Mouse (Mus musculus) kidney, adult 8-10 months (tissue): Measurements from ENCODE around the gene Rassf8.

Experiments used
- DNase-seq, 2 experiments: peaks; one replicate each; pipeline ENCODE4 v3.0.0; 2022

Gene Rassf8

DNA sequence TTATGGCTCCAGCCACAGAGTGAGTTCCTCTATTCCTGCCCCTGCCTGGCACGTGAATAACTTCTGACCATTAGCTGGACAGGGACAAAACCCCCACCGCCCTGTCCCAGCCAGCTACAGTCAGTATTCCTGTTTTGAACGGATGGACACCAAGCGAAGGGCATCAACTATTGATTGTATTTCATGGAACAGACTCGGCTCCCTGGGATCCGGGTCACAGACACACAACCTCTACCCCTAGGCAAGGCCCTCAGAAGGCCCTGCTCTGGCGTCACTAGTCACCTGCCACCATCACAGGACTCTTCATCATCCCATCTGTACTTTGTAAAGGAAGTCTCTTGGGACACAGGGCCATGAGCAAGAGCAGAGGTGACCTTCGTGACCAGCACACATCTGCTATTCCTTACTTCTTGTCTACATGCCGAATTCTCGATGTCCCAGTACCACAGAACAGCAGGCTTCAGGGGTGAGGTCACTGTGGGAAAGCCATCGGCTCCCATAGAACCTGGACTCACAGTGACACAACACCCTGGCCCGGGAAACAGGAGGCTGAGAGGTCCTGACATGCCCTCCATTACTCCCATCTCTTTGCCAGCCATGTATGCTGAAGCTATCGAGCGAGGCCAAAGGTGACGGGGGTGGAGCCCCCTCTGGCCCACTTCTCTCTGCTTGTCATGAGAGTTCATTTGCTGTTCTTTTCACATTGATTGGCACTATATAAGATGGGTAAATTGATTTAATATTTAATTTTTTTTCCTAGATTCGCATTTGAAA lies 82.7 kb downstream of the Rassf8 start:
- no peak for DNase-seq

GRCm38 (mm10) chr6:145830117-145830516 lies 83.6 kb downstream of the Rassf8 start:
- peak; percentile 59 for DNase-seq

GRCm38 (mm10) chr6:145830617-145831016 lies 84.1 kb downstream of the Rassf8 start:
- no peak for DNase-seq

DNA sequence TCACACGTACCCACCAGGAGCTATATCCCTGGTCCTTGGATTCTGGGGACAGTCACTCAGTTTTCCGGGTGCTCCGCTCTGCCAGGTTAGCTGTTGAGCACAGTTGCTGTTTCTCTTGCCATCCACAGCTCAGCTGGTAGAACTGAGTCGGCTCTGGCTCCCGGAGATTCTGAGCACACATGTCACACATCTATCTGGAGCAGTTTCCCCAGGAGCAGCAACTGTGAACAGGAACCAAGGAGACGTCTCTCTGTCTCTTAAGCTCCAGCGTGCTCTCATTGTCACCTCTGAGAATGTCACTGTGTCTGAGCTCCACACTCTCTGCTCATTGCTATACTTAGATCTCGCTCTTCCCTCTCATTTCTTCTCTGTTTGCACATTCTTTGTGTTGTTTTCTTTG lies 86.4 kb downstream of the Rassf8 start:
- DNase-seq = no peak

- DNase-seq = no peak
Observed at GRCm38 (mm10) chr6:145835359-145835758, 88.8 kb downstream of the Rassf8 start.

DNA sequence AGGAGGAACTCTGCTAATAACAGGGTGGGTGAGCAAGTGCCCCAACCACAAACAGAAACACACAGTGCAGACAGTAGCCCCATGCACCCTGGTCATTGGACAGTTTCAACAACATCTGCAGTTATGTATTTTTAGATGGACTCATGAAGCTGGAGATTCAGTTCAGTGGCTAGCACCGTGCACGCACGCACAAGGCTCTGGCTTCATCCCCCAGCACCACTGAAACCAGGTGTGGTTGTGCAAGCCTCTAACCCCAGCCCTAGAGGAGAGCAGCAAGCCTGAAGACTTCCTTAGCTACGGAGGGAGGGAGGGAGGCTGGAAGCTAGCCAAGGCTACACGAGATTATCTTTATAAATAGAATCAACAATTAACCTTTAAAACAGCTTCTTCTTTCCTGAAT lies 99.1 kb downstream of the Rassf8 start:
- DNase-seq = no peak

DNA sequence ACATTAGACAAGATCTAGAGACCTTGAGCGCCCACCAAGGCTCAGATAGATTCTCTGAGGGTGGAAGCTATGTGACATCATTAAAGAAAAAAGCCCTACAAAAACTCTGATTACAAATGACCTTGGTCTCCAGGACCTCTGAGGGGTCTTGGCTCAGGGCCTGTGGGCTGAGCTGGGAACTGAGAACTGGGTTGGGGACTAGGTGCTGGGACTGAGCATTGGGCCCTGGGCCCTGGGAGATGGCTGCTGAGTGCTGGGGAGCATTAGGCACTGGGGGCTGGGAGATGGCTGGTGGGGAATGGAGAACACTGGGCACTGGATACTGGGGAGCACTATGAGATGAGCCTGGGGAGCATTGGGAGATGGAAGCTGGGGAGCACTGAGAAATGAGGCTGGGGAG lies 99.5 kb downstream of the Rassf8 start:
- DNase-seq = no peak

GRCm38 (mm10) chr6:145846948-145847347 lies 100.4 kb downstream of the Rassf8 start:
- no peak for DNase-seq

GRCm38 (mm10) chr6:145847661-145848060 lies 101.1 kb downstream of the Rassf8 start:
- DNase-seq = no peak

DNA sequence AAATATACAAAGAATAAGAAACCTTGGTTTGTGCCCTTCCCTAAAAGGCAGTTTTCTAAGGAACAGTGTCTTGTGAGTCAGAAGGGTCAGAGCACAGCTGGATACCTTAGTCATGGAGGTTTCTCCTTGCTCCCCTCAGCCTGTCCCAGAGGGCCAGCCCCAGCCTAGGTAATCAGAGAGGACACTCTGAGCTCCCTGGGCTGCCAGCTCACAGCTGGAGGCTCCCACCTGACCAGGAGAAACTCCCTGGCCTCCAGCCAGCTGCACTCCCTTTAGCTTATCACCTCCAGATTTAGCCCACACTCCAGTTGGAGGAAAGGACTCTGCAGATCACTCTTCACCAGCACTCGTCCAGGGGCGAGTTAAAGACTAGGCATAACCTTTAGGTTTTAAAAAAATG lies 104.2 kb downstream of the Rassf8 start:
- DNase-seq = no peak

- no peak for DNase-seq
Observed at GRCm38 (mm10) chr6:145851956-145852355, 105.4 kb downstream of the Rassf8 start.

- no peak for DNase-seq
Observed at GRCm38 (mm10) chr6:145852708-145853107, 106.2 kb downstream of the Rassf8 start.

DNA sequence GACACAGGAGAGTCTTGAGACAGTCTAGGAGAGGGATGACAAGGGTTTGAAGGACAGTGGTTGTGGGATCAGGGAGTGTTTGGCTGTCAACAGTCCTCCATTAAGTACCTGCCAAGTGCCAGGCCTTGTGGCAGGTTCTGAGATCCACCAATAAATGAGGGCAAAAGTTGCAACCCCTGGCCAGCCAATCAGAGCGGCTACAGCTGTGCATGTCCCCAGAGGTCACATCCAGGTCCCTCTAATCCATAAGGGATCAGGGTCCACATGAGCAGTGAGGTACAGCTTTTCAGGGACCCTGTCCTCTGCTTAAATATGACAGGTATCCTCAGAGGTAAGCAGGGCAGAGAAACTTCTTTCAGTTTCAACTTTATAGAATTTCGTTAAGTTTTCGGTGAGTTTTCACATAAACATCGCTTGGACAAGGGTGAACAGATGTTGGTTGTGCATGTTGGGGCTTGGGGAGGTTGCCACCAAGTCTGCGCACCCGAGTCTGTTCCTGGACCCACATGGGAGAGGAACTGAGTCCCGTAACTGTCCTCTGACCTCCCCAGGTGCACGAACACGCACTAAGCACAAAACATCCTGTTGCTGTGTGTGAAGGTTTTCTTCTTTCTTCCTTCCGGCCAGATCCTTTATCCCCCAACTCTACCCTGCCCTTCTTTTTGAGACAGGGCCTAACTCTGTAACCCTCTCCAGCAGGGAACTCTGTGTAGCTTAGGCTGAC lies 107.0 kb downstream of the Rassf8 start:
- DNase-seq = no peak

DNA sequence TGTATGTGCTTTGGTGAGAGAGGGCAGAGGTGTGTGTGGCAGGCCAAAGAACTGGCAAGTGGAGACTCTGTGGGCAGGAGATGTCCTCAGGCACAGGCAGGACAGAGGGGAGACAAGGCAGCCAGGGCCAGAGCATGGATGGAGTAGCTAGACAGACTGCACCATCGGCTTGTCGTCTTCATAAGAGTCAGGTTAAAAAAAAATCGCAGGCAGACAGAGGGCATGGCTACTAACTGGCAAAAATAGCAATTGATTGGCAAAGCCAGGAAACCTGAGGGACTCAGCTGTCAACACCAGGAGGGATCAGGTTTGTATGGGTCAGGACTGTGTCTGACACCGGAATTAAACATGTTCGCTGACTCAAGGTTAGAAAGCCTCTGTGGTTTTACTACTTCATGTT lies 108.2 kb downstream of the Rassf8 start:
- no peak for DNase-seq

- peak; percentile 98 to 100 for DNase-seq
Observed at GRCm38 (mm10) chr6:145855720-145856551, 109.4 kb downstream of the Rassf8 start.

DNA sequence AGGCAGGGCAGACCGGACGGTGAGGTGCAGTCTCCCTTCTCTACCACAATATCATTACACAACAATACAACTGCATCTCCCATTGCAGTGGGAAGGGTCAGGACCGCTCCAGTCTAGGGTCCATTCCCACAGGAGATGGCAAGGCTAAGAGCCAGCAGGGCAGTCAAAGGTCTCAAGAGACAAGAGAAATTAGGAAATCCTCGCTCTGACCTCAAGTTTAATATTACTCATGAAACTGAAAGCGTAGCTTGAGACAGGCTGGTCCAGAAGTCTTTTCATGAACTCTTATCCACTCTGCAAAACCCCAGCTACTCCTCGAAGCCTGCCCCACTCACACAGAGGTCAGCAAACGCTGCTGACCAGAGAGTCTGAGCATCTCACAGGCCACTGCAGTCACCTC lies 110.9 kb downstream of the Rassf8 start:
- no peak for DNase-seq

DNA sequence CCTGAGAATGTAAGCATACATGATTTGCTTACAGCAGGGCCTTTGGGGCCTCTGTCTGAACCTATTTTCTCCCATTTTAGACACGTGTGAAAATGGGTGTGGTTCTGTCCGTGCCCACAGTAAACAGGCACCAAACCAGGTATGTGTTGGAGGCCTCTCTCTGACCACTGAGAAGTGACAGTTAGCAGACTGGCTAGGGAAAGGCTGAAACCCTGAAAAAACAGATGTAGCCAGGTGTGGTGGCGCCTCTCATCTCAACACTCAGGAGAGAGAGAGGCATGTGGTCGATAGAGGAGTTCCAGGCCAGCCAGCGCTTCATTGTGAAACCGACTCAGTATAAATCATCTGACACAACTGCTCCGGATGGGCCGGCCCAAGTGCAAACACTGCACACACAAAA lies 111.9 kb downstream of the Rassf8 start:
- DNase-seq = no peak

DNA sequence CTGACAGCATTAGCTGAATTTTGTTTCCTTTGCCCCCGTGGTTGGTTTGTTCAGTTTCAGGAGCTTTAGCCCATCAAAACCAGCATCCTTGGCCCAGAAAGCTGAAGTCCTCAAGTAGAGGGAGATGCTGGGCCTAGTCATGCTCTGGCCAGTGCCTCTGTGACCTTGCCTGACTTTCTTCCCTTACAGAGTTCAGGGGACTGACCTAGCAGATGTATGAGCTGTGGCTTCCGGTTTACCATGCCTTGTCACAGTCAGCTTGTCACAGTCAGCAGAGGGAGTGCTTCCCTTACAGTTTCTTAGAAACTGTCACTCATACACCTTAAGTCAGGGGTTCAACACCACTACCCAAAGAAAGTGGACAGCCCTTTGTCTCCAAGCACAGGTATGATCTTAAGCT lies 113.8 kb downstream of the Rassf8 start:
- DNase-seq = no peak

DNA sequence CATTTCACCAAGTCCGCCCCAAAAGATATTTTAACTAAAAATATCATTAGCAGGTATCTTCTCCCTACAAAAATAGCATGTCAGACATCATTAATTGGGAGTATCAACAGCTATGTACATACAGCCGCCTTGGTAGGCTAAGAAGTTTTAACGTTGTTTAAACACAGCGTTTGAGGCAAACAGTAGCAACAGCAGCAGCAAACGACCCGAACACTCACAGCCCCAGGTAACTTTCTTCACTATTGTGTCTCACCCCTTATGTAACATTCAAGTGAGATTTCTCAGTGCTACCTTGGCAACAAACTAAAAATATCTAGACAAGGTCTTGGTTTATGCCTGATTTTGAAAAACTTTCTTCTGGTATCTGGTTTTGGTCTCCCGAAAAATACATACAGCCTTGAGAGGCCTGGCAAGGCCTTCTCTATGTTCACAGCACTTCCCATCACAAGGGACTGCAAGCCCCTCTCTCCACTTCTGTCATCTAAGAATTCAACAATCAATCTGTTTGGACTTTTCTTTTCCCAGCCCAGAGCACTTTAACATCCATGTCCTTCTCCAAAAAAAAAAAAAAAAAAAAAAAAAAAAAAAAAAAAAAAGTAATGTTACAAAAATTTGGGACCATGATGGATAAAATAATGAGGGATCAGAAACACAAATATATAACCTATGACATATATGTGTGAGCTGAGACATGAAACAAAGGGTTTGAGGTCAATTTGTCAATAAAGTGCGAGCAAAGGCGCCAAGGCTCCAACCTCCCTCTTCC lies 115.1 kb downstream of the Rassf8 start:
- DNase-seq = no peak

DNA sequence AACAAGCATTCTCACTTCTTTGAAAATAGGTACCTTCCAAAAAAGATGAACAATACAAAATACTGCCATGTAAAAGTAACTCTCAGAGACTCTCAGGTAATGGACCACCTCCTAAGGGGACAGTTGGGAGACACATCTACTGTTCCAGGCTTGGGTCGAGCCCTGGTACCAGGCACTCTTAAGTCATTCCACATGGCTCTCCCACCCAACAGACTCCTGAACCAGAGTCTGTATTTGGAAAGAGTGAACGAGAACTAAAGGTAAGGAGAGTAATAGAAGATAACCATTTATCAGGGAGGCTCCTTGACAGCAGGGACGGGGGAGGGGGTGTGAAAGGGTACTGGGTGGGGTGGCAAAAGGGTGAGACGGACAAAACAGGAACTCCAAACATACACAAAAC lies 115.8 kb downstream of the Rassf8 start:
- DNase-seq = no peak

GRCm38 (mm10) chr6:145862739-145863064 lies 116.2 kb downstream of the Rassf8 start:
- DNase-seq = no peak

GRCm38 (mm10) chr6:145863065-145863971 lies 116.8 kb downstream of the Rassf8 start:
- DNase-seq = peak; percentile 45 to 52
